Mouse (Mus musculus): ENCODE results near the gene Rpl10.

GRCm38 (mm10) chrX:74269736-74270061 lies 913 bp upstream of the Rpl10 start:
- TF ChIP-seq CTCF (conservative IDR thresholded peaks at IDR 0.05; ENCODE audit: insufficient read depth, insufficient read length, low read depth, low read length) (no peak), POLR2A (IDR thresholded peaks at IDR 0.05; ENCODE audit: low read depth, low read length) (no peak)

All from kidney, adult 2 months (tissue).